Mouse (Mus musculus): ENCODE results near the gene Eif3l.

The Eif3l gene

GRCm38 (mm10) chr15:79124331-79124875 is 49.4 kb downstream of the Eif3l start:
- DNase-seq (ENCODE audit: low spot score), result no peak

GRCm38 (mm10) chr15:79126217-79126932 is 51.4 kb downstream of the Eif3l start:
- peak; percentile 37 for DNase-seq (ENCODE audit: low spot score)

GRCm38 (mm10) chr15:79127101-79127500 is 52.1 kb downstream of the Eif3l start:
- no peak for DNase-seq (ENCODE audit: low spot score)

- no peak for DNase-seq (ENCODE audit: low spot score)
Measured at GRCm38 (mm10) chr15:79128208-79128607, 53.2 kb downstream of the Eif3l start.

GRCm38 (mm10) chr15:79129311-79129710 is 54.3 kb downstream of the Eif3l start:
- DNase-seq (ENCODE audit: low spot score), result no peak

- DNase-seq (ENCODE audit: low spot score), result no peak
Measured at GRCm38 (mm10) chr15:79130782-79131181, 55.8 kb downstream of the Eif3l start.

- no peak for DNase-seq (ENCODE audit: low spot score)
Measured at GRCm38 (mm10) chr15:79131442-79131841, 56.5 kb downstream of the Eif3l start.

GRCm38 (mm10) chr15:79133191-79133661 is 58.2 kb downstream of the Eif3l start:
- no peak for DNase-seq (ENCODE audit: low spot score)

GRCm38 (mm10) chr15:79134496-79135270 is 59.7 kb downstream of the Eif3l start:
- DNase-seq (ENCODE audit: low spot score), result no peak

- DNase-seq (ENCODE audit: low spot score), result no peak
Measured at GRCm38 (mm10) chr15:79135332-79135731, 60.4 kb downstream of the Eif3l start.

- no peak for DNase-seq (ENCODE audit: low spot score)
Measured at GRCm38 (mm10) chr15:79135783-79136575, 61.0 kb downstream of the Eif3l start.

GRCm38 (mm10) chr15:79139640-79140039 is 64.7 kb downstream of the Eif3l start:
- peak; percentile 39 for DNase-seq (ENCODE audit: low spot score)

- peak; percentile 93 for DNase-seq (ENCODE audit: low spot score)
Measured at GRCm38 (mm10) chr15:79140866-79141565, 66.0 kb downstream of the Eif3l start, which contains the start of the genes Polr2f and 1700088E04Rik. Gene Polr2f, plus strand, starts transcription at chr15:79141009. Gene 1700088E04Rik, minus strand, starts transcription at chr15:79141253.

GRCm38 (mm10) chr15:79141566-79141917 is 66.6 kb downstream of the Eif3l start:
- no peak for DNase-seq (ENCODE audit: low spot score)

- DNase-seq (ENCODE audit: low spot score), result no peak
Measured at GRCm38 (mm10) chr15:79143316-79143715, 68.3 kb downstream of the Eif3l start.

Measured in T-cell, adult 2 months (primary cell).